Mouse (Mus musculus) kidney, postnatal 0 days (tissue): ENCODE data around the gene Ebf1. TPM values are rescaled to one million over a fixed set of nuclear protein-coding genes. Genes with fewer than 3 reads are reported as not detected.

ENCODE experiments used
- ATAC-seq: fragments of 200-750 bp; cut with Nextera tagmentation; replicated peaks from 2 replicates; pipeline ENCODE4 v1.8.0; 2017; ENCODE audit warnings: low read depth, moderate number of reproducible peaks, moderate TSS enrichment, moderate library complexity; ENCODE audit not compliant: low FRiP score
- DNase-seq: peaks from one replicate; pipeline ENCODE4 v3.0.0-alpha.2; 2016; ENCODE audit warnings: low spot score
- H3K27ac ChIP-seq: fragments of 300-500 bp; sonication (generic); 2 replicates; pipeline ENCODE4 v1.5.1; 2014; ENCODE audit warnings: mild to moderate bottlenecking
- H3K27me3 ChIP-seq: fragments of 300-500 bp; sonication (generic); 2 replicates; pipeline ENCODE4 v1.6.1; 2014; ENCODE audit warnings: low read length, mixed read lengths; ENCODE audit not compliant: insufficient read depth
- H3K36me3 ChIP-seq: fragments of 300-500 bp; sonication (generic); 2 replicates; pipeline ENCODE4 v1.6.1; 2014; ENCODE audit warnings: low read length, mixed read lengths; ENCODE audit not compliant: insufficient read depth
- H3K4me1 ChIP-seq: fragments of 300-500 bp; sonication (generic); replicated peaks from 2 replicates; pipeline ENCODE4 v1.6.1; 2014; ENCODE audit warnings: antibody characterized with exemption, low read length, mixed read lengths; ENCODE audit not compliant: insufficient read depth
- H3K4me2 ChIP-seq: fragments of 300-500 bp; sonication (generic); 2 replicates; pipeline ENCODE4 v1.6.1; 2014; ENCODE audit warnings: mild to moderate bottlenecking, low read length, moderate library complexity, mixed read lengths
- H3K4me3 ChIP-seq: fragments of 300-500 bp; sonication (generic); replicated peaks from 2 replicates; pipeline ENCODE4 v1.5.1; 2014; ENCODE audit warnings: low read depth, low read length
- H3K9ac ChIP-seq: fragments of 300-500 bp; sonication (generic); 2 replicates; pipeline ENCODE4 v1.6.1; 2014; ENCODE audit warnings: low read depth, low read length
- H3K9me3 ChIP-seq: fragments of 300-500 bp; sonication (generic); replicated peaks from 2 replicates; pipeline ENCODE4 v1.6.1; 2016; ENCODE audit warnings: low read length, inconsistent platforms, mixed read lengths
- CTCF ChIP-seq: IDR thresholded peaks from 2 replicates; pipeline ENCODE4 v1.5.1; 2016; ENCODE audit warnings: antibody characterized with exemption, low read depth, mild to moderate bottlenecking, moderate library complexity
- WGBS: fragments of 180-500 bp; shearing (Covaris S2); extraction: QIAGEN DNeasy Blood & Tissue Kit; methylation state at CpG from one replicate; pipeline ENCODE4 v1.1.7; 2014; 5-methylcytosine and 5-hydroxymethylcytosine counted together
- polyA plus RNA-seq: library from polyadenylated mRNA; unstranded; fragments of >200 nt; fragmentation: Nextera tagmentation; extraction: Ambion mirVana; gene quantifications from 2 replicates; pipeline ENCODE4 v1.2.1, GENCODE M21; 2015

The Ebf1 gene
- polyA plus RNA-seq, 1 experiment from 2014 or later: 19.6 TPM

DNA sequence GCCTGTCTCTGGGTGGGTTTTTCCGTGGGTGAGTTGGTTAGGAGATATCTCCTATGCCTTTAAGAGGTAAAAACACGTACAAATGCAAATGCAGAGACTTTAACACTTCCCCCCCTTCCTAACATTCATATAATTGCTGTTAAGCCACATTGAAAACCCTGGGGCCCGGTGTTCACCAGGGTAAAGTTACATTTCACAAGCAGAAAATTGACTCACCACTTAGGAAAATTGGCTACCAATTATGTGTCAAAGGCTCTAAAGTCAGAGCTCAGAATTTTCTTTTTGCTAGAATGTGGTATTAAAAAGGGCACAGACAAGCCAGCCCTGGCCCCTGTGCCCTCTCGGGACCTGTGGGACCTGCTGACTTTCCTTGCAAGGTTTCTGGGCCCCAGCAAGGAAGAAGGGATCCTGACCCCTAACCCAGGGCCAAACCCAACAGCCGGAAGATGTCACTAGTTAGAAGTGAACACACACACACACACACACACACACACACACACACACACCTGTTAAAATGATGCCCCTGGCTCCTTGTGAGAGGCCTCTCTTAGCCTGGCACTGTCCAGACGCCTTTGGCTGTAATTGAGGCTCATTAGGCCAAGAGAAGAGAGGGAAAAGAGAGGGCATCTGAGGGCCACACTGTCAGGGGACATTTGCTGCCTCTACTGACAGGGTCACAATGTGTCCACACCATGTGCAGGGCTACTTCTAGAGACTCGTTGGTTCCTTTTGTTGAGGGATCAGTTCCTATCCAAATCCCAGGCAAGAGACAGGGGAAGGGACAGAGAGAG, 48.8 kb downstream of the Ebf1 start:
- Histone ChIP-seq H3K27ac (peak overlapping the region; percentile 62), H3K4me2 (peak overlapping the region; percentile 52; the same call in 1 of the 2 replicates), H3K4me1 (0 out of 2 replicates have a peak, but pooled peaks cover 9% of the 10 kb centered on the region), H3K9me3 (no peaks in the 10 kb centered on the region), H3K36me3 (no peaks in the 10 kb centered on the region), H3K4me3 (no peak overlapping the region), H3K9ac (no peak overlapping the region), H3K27me3 (no peaks in the 10 kb centered on the region)
- ATAC-seq (no peak), DNase-seq (no peak)
- TF ChIP-seq CTCF: no peak
- WGBS: 42% methylated on average over 7 of the region's 7 CpGs

DNA sequence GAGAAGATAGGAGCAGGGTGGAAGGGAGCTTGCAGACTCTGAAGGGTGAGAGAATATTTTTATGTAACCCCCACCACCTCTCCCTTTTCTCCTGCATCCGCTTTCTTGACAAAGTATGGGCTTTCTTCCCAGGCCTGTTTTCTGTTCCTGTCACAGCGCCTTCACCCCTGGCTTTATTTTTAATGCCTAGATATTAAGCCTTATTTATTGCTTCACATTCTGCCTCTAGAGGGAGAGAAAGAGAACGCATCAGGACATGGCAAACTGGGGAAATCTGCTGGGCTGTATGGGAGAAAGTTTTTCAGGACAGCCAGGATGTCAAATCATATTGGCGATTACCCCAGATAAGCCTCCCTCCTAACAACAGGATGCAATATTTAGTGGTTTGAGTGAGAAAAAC, 49.6 kb downstream of the Ebf1 start:
- no peaks in the 10 kb centered on the region for H3K36me3 ChIP-seq
- H3K27me3 ChIP-seq: no peaks in the 10 kb centered on the region
- DNase-seq: peak; percentile 90
- no peak overlapping the region for H3K9ac ChIP-seq
- WGBS: 55% methylated on average over 4 of the region's 4 CpGs
- peak; percentile 65 for TF ChIP-seq CTCF
- no peak overlapping the region for H3K4me3 ChIP-seq
- H3K4me2 ChIP-seq: no peak overlapping the region
- no peaks in the 10 kb centered on the region for H3K9me3 ChIP-seq
- 0 out of 2 replicates have a peak, but pooled peaks cover 8% of the 10 kb centered on the region for H3K4me1 ChIP-seq
- H3K27ac ChIP-seq: 0 out of 2 replicates have a peak overlapping the region, but pooled peaks have one; percentile 57
- ATAC-seq: no peak

DNA sequence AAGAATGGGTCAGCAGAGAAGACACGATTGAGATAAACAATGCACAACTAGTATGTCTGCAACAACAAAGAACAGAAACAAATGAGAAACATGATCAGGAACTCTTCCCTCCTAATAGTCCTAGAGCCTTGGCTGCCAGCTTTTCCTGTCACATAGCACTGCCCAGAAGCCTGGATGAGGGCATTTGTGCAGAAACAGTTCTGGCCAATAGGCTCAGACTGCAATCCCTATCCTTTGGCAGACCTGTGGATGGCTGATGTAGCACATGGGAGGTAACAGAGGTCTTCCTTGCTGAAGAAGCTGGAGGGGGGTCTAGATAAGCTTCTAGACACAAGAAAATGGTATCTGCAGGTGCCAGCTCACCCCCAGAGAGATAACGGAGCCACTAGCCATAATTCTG, 64.2 kb downstream of the Ebf1 start:
- no peak overlapping the region for H3K9ac ChIP-seq
- H3K27me3 ChIP-seq: no peaks in the 10 kb centered on the region
- no peaks in the 10 kb centered on the region for H3K36me3 ChIP-seq
- no peaks in the 10 kb centered on the region for H3K9me3 ChIP-seq
- ATAC-seq: no peak
- 0 out of 2 replicates have a peak, but pooled peaks cover 6% of the 10 kb centered on the region for H3K4me1 ChIP-seq
- H3K4me3 ChIP-seq: no peak overlapping the region
- no peak overlapping the region for H3K27ac ChIP-seq
- H3K4me2 ChIP-seq: no peak overlapping the region
- DNase-seq: no peak
- 75% methylated on average over 2 of the region's 2 CpGs for WGBS
- no peak for TF ChIP-seq CTCF

DNA sequence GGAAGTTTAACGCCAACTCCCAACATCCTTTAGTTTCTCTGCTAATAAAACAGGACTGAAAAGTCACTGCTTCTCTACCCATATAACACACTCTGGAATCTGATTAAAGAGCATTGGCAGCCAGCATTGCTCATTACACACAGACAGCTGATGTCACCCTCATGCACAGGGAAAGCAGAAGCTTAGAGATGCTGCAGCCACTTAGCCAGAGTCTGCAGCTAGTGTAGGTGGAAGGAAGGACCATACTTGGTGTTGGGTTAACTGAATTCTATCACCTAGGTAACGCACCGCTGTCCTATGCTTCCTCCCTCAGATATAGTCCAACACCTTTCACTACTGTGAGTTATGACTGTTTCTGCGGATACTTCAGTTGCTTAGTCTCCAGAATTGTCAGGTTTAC, 64.9 kb downstream of the Ebf1 start:
- no peak overlapping the region for H3K9ac ChIP-seq
- H3K4me3 ChIP-seq: no peak overlapping the region
- H3K4me2 ChIP-seq: no peak overlapping the region
- WGBS: 61% methylated on average over 4 of the region's 4 CpGs
- H3K27me3 ChIP-seq: no peaks in the 10 kb centered on the region
- no peaks in the 10 kb centered on the region for H3K36me3 ChIP-seq
- no peaks in the 10 kb centered on the region for H3K9me3 ChIP-seq
- no peak for ATAC-seq
- DNase-seq: no peak
- H3K27ac ChIP-seq: no peak overlapping the region
- no peak for TF ChIP-seq CTCF
- H3K4me1 ChIP-seq: peaks cover 6% of the 10 kb centered on the region; the same call in 1 of the 2 replicates

DNA sequence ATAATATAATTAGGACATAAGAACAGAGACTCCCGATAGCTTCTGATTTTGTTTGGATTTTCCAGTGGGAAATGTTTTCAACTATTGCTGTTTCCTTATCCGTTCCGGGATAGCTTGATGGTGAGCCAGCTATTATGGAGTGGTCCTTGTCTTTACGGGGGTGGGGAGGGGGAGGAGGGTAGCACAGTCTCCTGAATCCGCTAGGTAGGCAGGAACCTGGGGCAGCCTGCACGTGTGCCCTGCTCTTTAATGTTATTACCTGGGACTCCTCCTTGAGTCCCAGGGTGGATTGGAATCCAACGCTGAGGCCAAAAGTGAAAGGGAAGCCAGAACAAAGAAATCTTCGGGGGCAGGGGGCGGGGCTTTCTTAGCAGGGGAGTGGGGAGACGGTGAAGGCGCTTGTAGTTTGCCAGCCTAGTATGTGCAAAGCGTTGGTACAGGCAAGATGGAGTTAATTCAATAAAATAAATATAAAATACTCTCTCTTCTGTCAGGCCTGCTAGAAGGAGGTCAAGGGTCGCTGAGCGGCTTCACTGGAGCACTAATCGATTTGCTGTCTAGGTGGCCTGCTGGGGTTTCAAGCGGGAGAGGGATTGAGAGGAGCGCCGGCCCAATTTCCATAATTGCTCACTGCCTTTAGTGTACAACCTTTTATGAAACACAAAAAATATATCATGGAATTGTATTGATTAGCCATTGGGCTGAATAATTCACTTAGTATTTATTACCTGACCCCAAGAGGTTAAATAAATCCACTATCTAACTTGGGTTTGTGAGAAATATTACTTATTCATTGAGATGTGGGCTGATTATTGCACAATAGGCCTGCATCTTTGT, 65.8 kb downstream of the Ebf1 start:
- H3K27ac ChIP-seq: no peak overlapping the region; the same call in 1 of the 2 replicates
- H3K9me3 ChIP-seq: no peaks in the 10 kb centered on the region
- peaks cover 10% of the 10 kb centered on the region; the same call in 1 of the 2 replicates for H3K4me1 ChIP-seq
- H3K4me2 ChIP-seq: no peak overlapping the region
- H3K9ac ChIP-seq: no peak overlapping the region
- ATAC-seq (no peak), DNase-seq (no peak)
- 38% methylated on average over 18 of the region's 18 CpGs for WGBS
- H3K4me3 ChIP-seq: no peak overlapping the region
- no peak for TF ChIP-seq CTCF
- H3K27me3 ChIP-seq: no peaks in the 10 kb centered on the region
- H3K36me3 ChIP-seq: no peaks in the 10 kb centered on the region

DNA sequence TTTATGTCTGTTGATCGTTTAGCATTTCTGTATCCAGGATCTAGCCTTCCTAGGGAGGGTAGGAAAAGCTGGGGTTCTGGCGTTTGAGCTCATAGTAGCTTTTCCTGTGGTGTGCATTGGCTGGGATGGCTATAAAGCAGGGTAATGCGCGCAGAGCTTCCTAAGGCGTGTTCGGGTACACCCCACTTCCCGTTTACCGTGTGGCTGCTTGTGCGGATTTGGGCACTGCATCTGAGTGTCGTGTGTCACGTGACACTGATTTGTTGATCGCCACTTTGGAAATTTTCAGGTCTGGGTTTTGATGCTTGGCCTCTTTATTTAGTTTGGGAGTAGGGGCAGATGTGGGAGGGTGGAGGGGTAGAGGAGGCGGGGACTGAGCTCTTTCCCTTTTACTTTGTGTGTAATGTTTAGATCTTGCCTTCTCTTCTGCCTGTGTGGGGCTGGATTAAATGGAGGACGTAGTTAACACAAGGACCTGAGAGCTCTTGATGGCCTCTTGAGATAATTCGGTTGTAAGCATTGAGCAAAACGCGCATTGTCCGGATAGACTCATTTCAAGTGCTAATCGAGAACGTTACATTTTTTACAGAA, 67.5 kb downstream of the Ebf1 start:
- Histone ChIP-seq H3K4me2 (peak overlapping the region; percentile 35), H3K9me3 (no peaks in the 10 kb centered on the region), H3K9ac (no peak overlapping the region), H3K4me1 (peaks cover 10% of the 10 kb centered on the region; the same call in 1 of the 2 replicates), H3K36me3 (no peaks in the 10 kb centered on the region), H3K27me3 (no peaks in the 10 kb centered on the region), H3K27ac (peak overlapping the region; percentile 90), H3K4me3 (no peak overlapping the region)
- ATAC-seq (no peak), DNase-seq (no peak)
- WGBS: 46% methylated on average over 20 of the region's 20 CpGs
- no peak for TF ChIP-seq CTCF
